ENCODE assay signal across 30 mouse cellular contexts in genomic region chr3:97058704-97059103, GRCm38 (mm10).
"Had no signal": no experiment of that assay in that cellular context is flagged by ENCODE, and none has a peak within 500 bp of the region (broad histone marks: within the 10 kb centered on the region; RNA-seq: fewer than 3 reads in every experiment).

No protein-coding gene starts in this region.

- DNase-seq: left cerebral cortex, postnatal 4 days; liver; liver, embryonic 13.5 days; liver, postnatal 0 days; lung, adult 18-20 months; lung, adult 2 months; lung, embryonic 14.5 days; lung, postnatal 14 days; lung, postnatal 4 days; midbrain, embryonic 14.5 days had no signal

- H3K4me3 ChIP-seq: left cerebral cortex, adult 2 months; limb, embryonic 10.5 days; limb, embryonic 12.5 days; limb, embryonic 13.5 days; limb, embryonic 15.5 days; liver, embryonic 12.5 days; liver, embryonic 13.5 days; liver, embryonic 15.5 days; lung, embryonic 15.5 days; megakaryocyte, embryonic 14.5 days; midbrain, embryonic 10.5 days; midbrain, embryonic 12.5 days; midbrain, embryonic 13.5 days; midbrain, embryonic 15.5 days; myocyte; neural tube, embryonic 12.5 days had no signal

- H3K36me3 ChIP-seq: limb, embryonic 10.5 days; limb, embryonic 12.5 days; limb, embryonic 13.5 days; limb, embryonic 15.5 days; liver, embryonic 12.5 days; liver, embryonic 13.5 days; liver, embryonic 15.5 days; lung, embryonic 15.5 days; midbrain, embryonic 10.5 days; midbrain, embryonic 12.5 days; midbrain, embryonic 13.5 days; midbrain, embryonic 15.5 days; neural tube, embryonic 12.5 days had no signal

- H3K27ac ChIP-seq: left cerebral cortex, adult 2 months; limb, embryonic 10.5 days; limb, embryonic 12.5 days; limb, embryonic 13.5 days; limb, embryonic 15.5 days; liver, embryonic 12.5 days; liver, embryonic 13.5 days; liver, embryonic 14.5 days; liver, embryonic 15.5 days; lung, embryonic 15.5 days; macrophage; midbrain, embryonic 10.5 days; midbrain, embryonic 12.5 days; midbrain, embryonic 13.5 days; midbrain, embryonic 15.5 days; neural tube, embryonic 12.5 days had no signal

- H3K9me3 ChIP-seq: limb, embryonic 10.5 days; limb, embryonic 12.5 days; limb, embryonic 13.5 days; limb, embryonic 15.5 days; liver, embryonic 12.5 days; liver, embryonic 13.5 days; liver, embryonic 15.5 days; lung, embryonic 15.5 days; megakaryocyte, embryonic 14.5 days; midbrain, embryonic 10.5 days; midbrain, embryonic 12.5 days; midbrain, embryonic 13.5 days; midbrain, embryonic 15.5 days; neural tube, embryonic 12.5 days had no signal

- H3K9ac ChIP-seq: limb, embryonic 12.5 days; limb, embryonic 13.5 days; limb, embryonic 15.5 days; liver, embryonic 12.5 days; liver, embryonic 13.5 days; liver, embryonic 14.5 days; liver, embryonic 15.5 days; liver, postnatal 0 days; lung, embryonic 14.5 days; lung, embryonic 15.5 days; midbrain, embryonic 12.5 days; midbrain, embryonic 13.5 days; midbrain, embryonic 15.5 days; neural tube, embryonic 12.5 days had no signal

- H3K4me1 ChIP-seq: limb, embryonic 12.5 days; liver, embryonic 12.5 days; liver, embryonic 13.5 days; liver, embryonic 15.5 days; megakaryocyte, embryonic 14.5 days; midbrain, embryonic 10.5 days; midbrain, embryonic 12.5 days; midbrain, embryonic 13.5 days; midbrain, embryonic 15.5 days; neural tube, embryonic 12.5 days had no signal

- H3K27me3 ChIP-seq: limb, embryonic 12.5 days; limb, embryonic 13.5 days; limb, embryonic 15.5 days; liver, embryonic 12.5 days; liver, embryonic 13.5 days; liver, embryonic 15.5 days; lung, embryonic 15.5 days; midbrain, embryonic 12.5 days; midbrain, embryonic 13.5 days; midbrain, embryonic 15.5 days; neural tube, embryonic 12.5 days had no signal

- ATAC-seq: liver, embryonic 12.5 days; liver, postnatal 0 days; midbrain, embryonic 13.5 days; midbrain, embryonic 15.5 days; midbrain, embryonic 16.5 days had no signal

- H3K4me2 ChIP-seq: limb, embryonic 12.5 days; limb, embryonic 13.5 days; limb, embryonic 15.5 days; liver, embryonic 11.5 days; liver, embryonic 12.5 days; liver, embryonic 13.5 days; liver, embryonic 15.5 days; lung, embryonic 14.5 days; lung, embryonic 15.5 days; midbrain, embryonic 11.5 days; midbrain, embryonic 12.5 days; midbrain, embryonic 13.5 days; midbrain, embryonic 15.5 days; neural tube, embryonic 12.5 days had no signal
